Mouse (Mus musculus) layer of hippocampus, adult 9-11 months (tissue): ENCODE measurements around the gene Ctla2b.
"Not testable (repeated sequence)": the region's sequence is repeated elsewhere in the genome, so short reads cannot be mapped to it uniquely, and the experiment has no call there.

ENCODE experiments used
- DNase-seq: peaks from one replicate; pipeline ENCODE4 v3.0.0; 2022

Ctla2b gene

GRCm38 (mm10) chr13:60897328-60897727, at the start of gene Ctla2b:
Gene Ctla2b, minus strand, starts transcription at chr13:60897447.
- peak; percentile 65 for DNase-seq

GRCm38 (mm10) chr13:60941884-60942283, 44.6 kb upstream of the Ctla2b start, which contains the start of gene Tpbpa:
Gene Tpbpa, minus strand, starts transcription at chr13:60941984.
- not testable (repeated sequence) for DNase-seq

DNA sequence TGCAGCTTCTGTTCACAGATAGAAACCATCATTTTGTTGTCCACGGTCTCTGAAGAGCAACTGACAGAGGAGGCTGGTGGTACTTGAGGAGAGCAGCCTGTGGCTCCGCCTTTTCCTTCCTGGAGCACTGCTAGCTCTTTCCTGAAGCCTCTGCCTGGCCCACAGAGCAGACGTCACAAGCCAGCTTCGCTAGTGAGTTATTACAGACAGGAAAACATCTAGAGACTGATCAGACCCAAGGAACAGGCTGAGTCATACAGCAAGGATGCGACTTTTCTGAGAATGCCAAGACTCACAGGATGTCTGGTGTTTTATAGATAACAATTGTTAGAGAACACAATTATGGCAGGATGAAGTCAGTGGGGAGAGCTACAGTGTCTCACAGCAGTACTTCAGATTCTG, 39.3 kb upstream of the Ctla2b start, which contains the start of the genes Gm49391 and Ctla2a:
Gene Gm49391 (minus strand): TSS at position 72 of the 402 bp plus-strand sequence.
Gene Ctla2a (minus strand): TSS at position 126 of the 402 bp plus-strand sequence.
- no peak for DNase-seq

DNA sequence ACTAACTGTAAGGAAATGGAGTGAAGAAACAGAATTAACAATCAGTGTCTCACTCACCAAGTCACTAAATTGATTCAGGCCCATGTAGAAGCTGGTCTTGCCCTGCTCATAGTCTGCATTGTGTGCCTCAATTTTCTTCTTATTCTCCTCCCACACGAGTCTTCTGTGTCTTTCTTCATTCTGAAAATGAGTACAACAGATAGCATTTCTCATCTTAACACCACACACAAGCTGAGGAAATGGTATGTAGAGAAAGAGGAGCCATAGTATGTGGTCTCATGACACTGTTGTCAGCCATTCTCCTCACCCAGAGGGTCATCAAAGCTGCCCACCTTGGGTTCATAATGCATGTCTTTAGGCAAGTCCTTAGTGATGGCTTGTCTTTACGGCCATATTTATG, 38.2 kb upstream of the Ctla2b start, which contains the start of gene Gm49393:
Gene Gm49393 (minus strand): TSS at position 101 of the 400 bp plus-strand sequence.
- DNase-seq: not testable (repeated sequence)

GRCm38 (mm10) chr13:60904780-60905179, 7.5 kb upstream of the Ctla2b start, which contains the start of gene Tpbpb:
Gene Tpbpb, minus strand, starts transcription at chr13:60904880.
- not testable (repeated sequence) for DNase-seq

DNA sequence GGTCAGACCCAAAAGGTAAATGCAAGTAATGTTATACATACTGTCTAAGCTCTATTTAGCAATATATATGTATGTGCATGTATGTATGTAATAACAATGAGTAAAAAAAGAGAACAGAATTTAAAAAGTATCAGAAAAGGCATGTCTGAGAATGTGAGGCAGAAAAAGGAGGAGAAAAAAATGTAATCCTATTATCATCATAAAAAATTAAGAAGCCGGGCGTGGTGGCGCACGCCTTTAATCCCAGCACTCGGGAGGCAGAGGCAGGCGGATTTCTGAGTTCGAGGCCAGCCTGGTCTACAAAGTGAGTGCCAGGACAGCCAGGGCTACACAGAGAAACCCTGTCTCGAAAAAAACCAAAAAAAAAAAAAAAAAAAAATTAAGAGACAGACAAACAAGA, 453 bp downstream of the Ctla2b start, which contains the start of gene Gm49392:
Gene Gm49392 (minus strand): TSS at position 101 of the 400 bp plus-strand sequence.
- not testable (repeated sequence) for DNase-seq

DNA sequence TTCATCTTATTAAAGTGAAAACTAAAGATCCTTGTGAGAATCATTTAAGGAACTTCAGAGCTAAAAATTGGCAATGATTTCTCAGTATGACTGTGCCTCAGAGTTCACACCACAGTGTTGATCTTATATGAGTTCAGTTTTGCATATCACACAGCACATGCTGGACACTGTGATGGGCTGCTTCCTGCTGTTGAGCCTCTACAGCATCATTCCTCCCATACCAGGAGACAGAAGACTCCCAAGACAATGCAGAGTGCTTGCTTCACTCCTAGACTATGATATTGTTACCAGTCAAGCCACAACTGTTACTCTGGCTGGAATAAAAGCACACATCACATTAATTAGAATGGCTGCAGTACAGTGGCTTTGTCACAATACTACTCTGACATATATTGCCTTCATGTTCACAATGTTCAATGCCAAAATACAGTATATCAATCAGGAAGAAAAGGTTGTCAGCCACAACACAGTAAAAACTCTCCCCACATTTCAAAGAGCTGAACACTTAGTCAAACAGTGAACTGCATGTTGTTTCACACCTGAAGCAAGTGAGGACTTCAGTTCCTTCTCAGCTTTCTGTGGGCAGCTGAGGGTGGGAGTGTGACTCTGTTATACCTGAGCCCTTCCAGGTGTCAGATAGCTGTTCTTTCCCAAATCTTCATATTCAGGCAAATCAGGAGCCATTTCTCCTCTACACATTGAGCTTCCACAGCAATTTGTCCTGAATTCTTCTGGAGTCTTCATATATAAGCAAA, 1.7 kb downstream of the Ctla2b start:
- no peak for DNase-seq

DNA sequence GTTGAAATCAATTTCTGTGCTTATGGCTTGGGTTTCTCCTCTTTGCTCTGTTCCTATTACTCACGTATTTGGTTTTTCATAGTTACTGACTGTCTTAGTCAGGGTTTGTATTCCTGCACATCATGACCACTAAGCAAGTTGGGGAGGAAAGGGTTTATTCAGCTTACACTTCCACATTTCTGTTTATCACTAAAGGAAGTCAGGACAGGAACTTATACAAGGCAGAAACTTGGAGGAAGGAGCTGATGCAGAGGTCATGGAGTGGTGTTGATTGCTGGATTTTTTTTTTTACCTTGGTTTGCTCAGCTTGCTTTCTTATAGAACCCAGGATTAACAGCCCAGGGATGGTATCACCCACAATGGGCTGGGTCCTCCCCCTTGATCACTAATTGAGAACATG, 4.9 kb downstream of the Ctla2b start:
- no peak for DNase-seq

GRCm38 (mm10) chr13:60864281-60864680, 33.0 kb downstream of the Ctla2b start, which contains the start of gene 4930486L24Rik:
Gene 4930486L24Rik, minus strand, starts transcription at chr13:60864475.
- DNase-seq: no peak

DNA sequence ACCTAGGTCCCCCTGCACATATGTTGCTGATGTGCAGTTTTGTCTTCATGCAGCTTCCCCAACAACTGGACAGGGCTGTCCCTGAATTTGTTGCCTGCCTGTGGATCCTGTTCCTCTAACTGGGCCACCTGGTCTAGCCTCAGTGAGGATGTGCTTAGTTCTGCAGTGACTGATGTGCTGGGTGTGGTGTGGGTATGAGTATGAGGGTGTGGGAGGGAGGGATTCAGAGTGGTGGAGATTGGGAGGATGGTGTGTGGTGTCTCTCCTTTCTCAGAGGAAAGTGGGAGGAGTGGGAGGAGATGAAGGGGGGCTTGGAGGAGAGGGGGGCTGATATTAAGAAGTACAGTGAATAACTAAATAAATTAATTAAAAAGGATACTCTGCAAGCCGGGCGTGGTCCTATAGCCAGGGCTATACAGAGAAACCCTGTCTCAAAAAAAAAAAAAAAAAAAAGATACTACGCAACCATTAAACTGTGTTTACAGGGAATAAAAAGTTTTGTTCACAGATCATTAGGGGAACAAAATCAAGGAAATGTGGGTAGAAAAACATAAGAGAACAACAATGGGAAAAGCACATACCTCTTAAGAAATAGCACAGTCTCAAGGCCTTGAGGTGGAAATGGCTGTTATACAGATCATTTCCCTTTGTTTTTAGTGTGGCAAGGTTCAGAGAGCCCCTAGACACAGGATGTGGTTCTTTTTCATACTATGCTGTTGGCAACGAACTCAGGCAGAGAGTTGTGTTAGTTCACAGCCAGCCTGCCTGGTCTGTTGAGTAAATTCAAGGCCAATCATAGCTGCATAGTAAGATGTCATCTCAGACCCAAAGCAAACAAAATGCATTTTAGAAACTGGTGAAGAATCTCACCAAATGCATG, 48.8 kb downstream of the Ctla2b start:
- no peak for DNase-seq
